Mouse (Mus musculus) retina, postnatal 7 days (tissue): ENCODE data around the gene Tfdp1.

ENCODE experiments used
- DNase-seq: peaks from one replicate; pipeline ENCODE4 v3.0.0-alpha.2; 2012; ENCODE audit warnings: low read depth, low spot score

Gene Tfdp1

DNA sequence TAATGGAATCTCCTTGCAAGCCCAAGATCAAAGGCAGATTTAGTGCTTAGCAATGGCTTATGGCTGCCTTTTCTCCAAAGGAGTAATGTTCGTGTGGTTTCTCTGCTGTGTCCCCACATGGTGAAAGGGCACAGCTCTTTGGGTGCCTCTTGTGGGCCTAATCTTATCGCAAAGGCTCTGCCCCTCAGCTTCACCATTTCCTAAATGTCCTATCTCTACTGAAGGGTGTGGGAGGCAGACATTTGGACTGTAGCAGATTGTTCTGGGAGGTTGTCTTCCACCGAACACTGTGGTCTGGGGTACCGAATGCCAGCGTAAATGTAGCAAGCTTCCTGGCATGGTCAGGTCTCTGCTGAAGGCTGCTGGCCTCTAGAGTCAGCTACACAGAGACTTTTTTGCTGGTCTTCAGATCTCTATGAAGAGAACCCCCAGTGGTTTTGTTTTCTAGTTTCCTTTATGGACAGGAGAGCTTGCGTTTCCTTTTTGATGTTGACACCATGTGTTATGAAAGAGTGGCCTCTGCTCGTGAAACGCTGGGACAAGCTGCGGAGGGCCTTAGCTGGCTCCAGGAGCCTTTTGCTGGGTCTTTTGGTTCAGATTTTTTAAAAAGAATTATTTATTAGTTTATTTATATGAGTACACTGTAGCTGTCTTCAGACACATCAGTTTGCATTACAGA lies 14.7 kb downstream of the Tfdp1 start:
- DNase-seq: no peak

- DNase-seq: no peak
Observed at GRCm38 (mm10) chr8:13353883-13354282, 15.3 kb downstream of the Tfdp1 start.

- no peak for DNase-seq
Observed at GRCm38 (mm10) chr8:13356221-13356620, 17.7 kb downstream of the Tfdp1 start.

DNA sequence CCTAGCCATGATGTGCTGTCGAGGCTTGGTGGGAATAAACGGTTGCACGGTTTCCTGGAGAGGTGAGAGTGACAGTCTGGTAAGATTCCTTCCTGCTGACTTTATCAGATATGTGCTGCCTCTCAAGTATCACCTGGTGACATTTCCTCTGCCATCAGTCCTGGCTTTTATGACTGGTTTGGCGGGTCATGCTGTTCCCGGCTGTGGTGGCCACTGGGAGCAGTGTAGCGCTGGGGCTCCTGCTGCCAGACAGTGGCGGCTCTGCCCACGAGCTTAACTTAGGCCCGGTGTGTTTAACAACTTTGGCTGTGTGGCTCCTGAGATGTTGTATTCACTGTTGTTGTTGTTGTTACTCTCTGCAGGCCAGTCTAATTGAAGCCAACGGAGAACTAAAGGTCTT lies 18.1 kb downstream of the Tfdp1 start:
- DNase-seq: no peak

DNA sequence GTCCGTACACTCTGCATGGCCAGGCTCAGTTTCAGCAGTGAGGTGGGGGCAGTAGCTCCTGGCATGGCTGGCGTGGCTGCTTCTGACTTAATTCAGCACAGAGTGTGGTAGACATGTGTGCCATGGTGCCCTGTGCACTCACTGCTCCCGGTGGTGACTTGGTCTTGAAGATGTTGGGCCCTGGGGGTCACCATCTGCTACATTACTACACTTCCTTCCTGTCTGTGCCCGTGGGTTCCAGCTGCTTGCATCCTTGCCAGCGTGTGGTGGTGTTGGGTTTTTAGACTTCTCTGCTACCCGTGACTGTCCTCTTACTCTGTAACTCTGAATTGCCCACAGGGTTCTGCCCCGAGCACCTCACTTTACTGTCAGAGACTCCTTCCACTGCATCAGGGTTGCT lies 21.7 kb downstream of the Tfdp1 start:
- DNase-seq: no peak

- DNase-seq: no peak
Observed at GRCm38 (mm10) chr8:13361865-13362264, 23.3 kb downstream of the Tfdp1 start.

DNA sequence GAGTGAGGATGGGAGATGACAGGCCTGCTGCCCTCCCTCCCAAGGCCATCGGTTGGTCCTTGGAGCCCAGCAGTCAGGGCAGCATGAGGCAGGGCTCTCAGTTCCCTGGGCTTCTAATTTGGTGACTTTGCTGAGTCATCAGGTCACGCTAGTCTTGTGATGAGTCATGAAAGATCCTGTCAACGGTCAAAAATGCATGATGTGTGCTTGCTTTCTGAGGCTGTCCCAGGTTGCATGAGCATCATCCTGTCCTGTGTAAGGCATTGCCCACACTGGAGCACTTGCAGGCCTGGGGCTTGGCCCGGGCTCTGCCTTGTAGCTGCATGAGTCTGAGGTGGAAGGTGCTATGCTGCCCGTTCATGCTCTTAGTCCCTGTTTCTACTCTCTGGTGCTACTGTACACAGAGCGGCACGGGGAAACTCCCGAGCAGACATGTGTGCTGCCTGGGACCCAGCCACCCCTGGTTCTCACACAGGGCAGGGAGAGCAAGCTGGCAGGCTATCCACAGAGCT lies 34.7 kb downstream of the Tfdp1 start:
- no peak for DNase-seq

- DNase-seq: no peak
Observed at GRCm38 (mm10) chr8:13381630-13382029, 43.1 kb downstream of the Tfdp1 start.

DNA sequence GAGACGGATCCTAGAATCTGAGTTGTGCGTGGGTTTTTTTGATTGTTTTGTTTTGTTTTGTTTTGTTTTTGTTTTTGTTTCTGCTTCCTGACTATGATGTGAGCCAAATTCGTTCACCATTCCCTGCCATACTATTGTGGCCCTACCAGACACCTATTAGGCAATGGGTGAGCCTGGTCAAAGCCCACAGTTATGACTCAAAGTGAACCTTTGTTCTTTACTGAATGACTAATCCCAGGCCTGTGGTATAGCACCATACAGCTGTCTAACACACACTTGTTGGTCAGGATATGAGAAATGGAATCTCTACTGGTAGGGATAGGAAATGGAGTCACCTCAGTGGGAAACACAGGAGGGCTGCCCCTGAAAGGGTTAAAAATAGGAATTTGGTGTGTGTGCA lies 44.0 kb downstream of the Tfdp1 start:
- DNase-seq: no peak

GRCm38 (mm10) chr8:13382999-13383398 lies 44.4 kb downstream of the Tfdp1 start:
- no peak for DNase-seq

- no peak for DNase-seq
Observed at GRCm38 (mm10) chr8:13386366-13386765, 47.8 kb downstream of the Tfdp1 start.

DNA sequence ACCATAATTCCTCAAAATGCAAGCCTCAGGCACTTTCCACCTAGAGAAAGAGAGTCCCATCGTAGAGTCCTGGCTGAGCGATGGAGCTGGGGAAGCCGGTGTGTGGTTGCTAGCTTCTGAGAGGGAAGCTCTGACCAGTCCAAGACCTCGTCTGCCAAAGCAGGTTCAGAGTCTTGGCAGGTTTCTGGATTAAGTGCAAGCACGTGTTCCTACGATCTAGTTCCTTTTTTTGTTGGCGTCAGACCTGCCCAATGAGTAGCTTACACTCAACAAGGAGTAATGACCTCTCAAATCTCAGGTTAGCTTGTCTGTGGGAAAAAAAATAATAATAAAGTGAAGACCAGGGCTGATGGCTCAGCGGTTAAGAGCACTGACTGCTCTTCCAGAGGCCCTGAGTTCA lies 49.2 kb downstream of the Tfdp1 start:
- no peak for DNase-seq

DNA sequence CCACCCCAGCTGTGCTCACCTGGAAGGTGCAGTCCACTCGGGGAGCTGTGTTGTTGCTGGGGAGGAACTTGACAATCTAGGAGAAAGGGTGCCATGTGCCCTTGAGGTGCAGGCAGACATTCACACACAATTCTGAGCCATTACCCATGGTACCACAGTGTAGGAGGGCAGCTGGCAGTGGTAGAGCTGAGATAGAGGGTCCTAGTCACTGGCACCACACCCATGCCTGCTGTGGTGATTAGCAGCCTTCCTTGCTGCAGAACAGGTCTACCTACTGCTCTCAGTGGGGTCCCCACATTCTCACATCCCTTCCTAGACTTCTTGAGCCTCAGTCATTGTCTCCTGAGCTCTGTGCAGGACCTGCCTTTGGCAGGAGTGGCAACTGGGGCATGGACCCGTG lies 50.2 kb downstream of the Tfdp1 start:
- no peak for DNase-seq

DNA sequence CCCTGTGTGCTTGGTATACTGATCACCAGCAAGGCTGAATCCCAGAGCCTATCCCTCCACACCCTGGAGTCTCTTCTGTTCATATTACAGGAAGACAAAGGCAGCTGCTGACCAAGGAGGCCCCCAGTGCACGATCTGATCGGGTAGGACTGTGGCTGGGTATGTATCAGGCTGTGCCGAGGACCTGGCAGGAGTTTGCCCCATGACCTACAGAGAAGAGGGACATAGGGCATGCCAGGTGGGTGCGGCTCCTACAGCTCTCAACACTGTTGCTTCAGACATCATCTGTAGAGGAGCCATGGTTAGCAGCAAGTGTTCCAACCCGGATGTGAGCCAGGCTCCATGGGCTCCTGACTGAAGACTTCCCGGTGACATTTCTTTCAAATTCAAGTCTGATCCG lies 55.3 kb downstream of the Tfdp1 start:
- no peak for DNase-seq

DNA sequence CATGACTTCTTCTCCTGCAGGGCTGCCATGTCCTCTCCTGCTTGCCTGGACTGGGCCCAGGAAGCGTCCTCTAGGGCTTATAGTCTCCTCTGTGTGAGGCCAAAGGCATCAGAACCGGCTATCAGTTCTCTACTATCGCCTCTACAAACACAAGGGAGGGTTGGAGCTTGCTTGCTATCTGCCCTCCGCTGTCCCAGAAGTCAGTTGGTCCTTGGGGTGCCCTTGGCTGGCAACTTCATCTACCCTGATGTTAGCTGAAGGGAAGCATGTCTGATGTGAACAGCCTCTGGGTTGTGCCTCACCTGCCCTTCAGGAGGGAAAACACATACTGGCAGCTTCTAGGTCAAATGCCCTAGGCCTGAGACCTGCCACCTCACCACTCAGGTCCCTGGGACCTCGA lies 58.2 kb downstream of the Tfdp1 start, which contains the start of gene Atp4b:
Gene Atp4b (minus strand): TSS at position 101 of the 400 bp plus-strand sequence.
- no peak for DNase-seq

DNA sequence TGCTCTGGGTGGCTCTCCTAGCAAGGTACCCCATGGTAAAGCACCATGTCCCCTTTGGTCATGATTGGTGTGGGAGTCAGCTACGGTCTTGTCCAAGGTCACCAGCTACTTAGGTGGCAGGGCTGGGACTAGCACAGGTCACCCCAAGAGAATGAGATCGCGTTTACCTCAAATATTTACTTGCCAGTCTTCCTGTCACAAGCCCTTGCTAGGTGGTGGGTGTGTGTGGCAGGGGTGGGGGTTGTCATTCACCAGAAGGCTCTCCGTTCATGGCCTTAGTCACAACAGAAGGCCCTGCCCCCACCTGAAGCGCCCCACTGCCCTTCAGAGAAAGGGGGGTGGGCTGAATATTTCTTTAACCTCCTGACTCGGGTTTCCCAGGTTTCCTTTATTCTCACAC lies 65.0 kb downstream of the Tfdp1 start:
- DNase-seq: no peak

- peak; percentile 88 for DNase-seq
Observed at GRCm38 (mm10) chr8:13404666-13405131, 66.1 kb downstream of the Tfdp1 start, which contains the start of gene Grk1. Gene Grk1 (plus strand): TSS chr8:13405081.

GRCm38 (mm10) chr8:13406011-13406410 lies 67.5 kb downstream of the Tfdp1 start:
- DNase-seq: peak; percentile 64

- DNase-seq: peak; percentile 54
Observed at GRCm38 (mm10) chr8:13411597-13411996, 73.0 kb downstream of the Tfdp1 start.

DNA sequence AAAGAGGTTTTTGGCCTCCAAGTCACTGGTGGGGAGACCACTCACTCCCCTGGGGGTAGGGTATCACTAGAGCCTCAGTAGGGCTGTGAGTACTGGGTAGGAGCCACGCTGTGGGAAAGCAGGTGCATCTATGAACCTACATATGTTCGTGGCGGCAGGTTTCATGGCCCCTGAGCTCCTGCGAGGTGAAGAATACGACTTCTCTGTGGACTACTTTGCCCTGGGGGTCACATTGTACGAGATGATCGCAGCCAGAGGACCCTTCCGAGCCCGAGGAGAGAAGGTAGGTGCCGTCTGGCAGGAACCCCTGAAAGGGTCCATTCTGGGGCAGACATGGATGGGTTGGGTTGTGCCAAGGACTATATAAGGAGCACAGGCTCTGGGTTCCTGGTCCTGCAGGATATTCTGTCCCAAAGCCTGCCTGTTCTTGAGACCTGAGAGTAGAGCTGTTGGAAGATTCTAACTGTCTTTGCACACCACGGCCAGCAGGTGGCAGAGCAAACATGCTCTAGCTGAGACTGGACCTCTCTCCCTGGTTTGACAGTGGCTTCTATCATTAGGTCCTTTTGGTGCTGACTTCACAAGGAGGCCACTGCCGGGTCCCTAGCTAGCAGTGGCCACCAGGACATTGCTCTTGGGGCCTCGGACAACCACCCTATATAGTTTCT lies 74.5 kb downstream of the Tfdp1 start:
- peak; percentile 56 for DNase-seq

- no peak for DNase-seq
Observed at GRCm38 (mm10) chr8:13413823-13414390, 75.4 kb downstream of the Tfdp1 start.

DNA sequence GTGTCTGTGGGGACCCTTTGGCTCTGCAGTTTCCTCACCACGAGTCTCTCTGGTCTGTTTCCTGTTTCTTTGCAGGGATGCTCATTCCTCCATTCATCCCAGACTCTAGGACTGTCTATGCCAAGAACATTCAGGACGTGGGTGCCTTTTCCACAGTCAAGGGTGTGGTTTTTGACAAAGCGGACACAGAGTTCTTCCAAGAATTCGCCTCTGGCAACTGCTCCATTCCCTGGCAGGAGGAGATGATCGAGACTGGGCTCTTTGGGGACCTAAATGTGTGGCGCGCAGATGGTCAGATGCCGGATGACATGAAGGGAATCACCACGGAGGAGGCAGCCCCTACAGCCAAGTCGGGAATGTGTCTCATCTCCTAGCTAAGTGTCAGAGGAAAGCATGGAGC lies 77.3 kb downstream of the Tfdp1 start:
- DNase-seq: no peak
